Mouse (Mus musculus) lung, embryonic 16.5 days (tissue): ENCODE data around the gene Dazap2. TPM values are rescaled to one million over a fixed set of nuclear protein-coding genes. Genes with fewer than 3 reads are reported as not detected.
"Not testable (repeated sequence)": the region's sequence is repeated elsewhere in the genome, so short reads cannot be mapped to it uniquely, and the experiment has no call there.

ENCODE experiments used
- ATAC-seq: fragments of 200-750 bp; cut with Nextera tagmentation; 2 replicates; pipeline ENCODE4 v1.8.0; 2017; ENCODE audit warnings: low read depth, mild to moderate bottlenecking, moderate library complexity
- H3K27ac ChIP-seq: fragments of 300-500 bp; sonication (generic); 2 replicates; pipeline ENCODE4 v1.5.1; 2014; ENCODE audit warnings: mild to moderate bottlenecking, control low read depth, low read length
- H3K27me3 ChIP-seq: fragments of 300-500 bp; sonication (generic); 2 replicates; pipeline ENCODE4 v1.6.1; 2014; ENCODE audit warnings: low read depth, low read length, mixed read lengths; ENCODE audit not compliant: control insufficient read depth, insufficient read depth
- H3K36me3 ChIP-seq: fragments of 300-500 bp; sonication (generic); 2 replicates; pipeline ENCODE4 v1.6.1; 2014; ENCODE audit warnings: low read length; ENCODE audit not compliant: control insufficient read depth, insufficient read depth
- H3K4me1 ChIP-seq: fragments of 300-500 bp; sonication (generic); replicated peaks from 2 replicates; pipeline ENCODE4 v1.6.1; 2014; ENCODE audit warnings: low read length, mixed read lengths; ENCODE audit not compliant: control insufficient read depth, insufficient read depth
- H3K4me2 ChIP-seq: fragments of 300-500 bp; sonication (generic); 2 replicates; pipeline ENCODE4 v1.6.1; 2014; ENCODE audit warnings: low read depth, low read length, control low read depth
- H3K4me3 ChIP-seq: fragments of 300-500 bp; sonication (generic); 2 replicates; pipeline ENCODE4 v1.5.1; 2014; ENCODE audit warnings: mild to moderate bottlenecking, low read length, control low read depth
- H3K9ac ChIP-seq: fragments of 300-500 bp; sonication (generic); 2 replicates; pipeline ENCODE4 v1.6.1; 2014; ENCODE audit warnings: low read length, control low read depth
- H3K9me3 ChIP-seq: fragments of 300-500 bp; sonication (generic); 2 replicates; pipeline ENCODE4 v1.6.1; 2016; ENCODE audit warnings: low read length; ENCODE audit not compliant: control insufficient read depth
- WGBS: fragments of 180-500 bp; shearing (Covaris S2); extraction: QIAGEN DNeasy Blood & Tissue Kit; methylation state at CpG from one replicate; pipeline ENCODE4 v1.1.7; 2014; 5-methylcytosine and 5-hydroxymethylcytosine counted together
- polyA plus RNA-seq: library from polyadenylated mRNA; unstranded; fragments of >200 nt; fragmentation: Nextera tagmentation; extraction: Ambion mirVana; gene quantifications from 2 replicates; pipeline ENCODE4 v1.2.1, GENCODE M21; 2015

Dazap2 gene
- polyA plus RNA-seq, 1 experiment from 2014 or later, result 262 TPM

DNA sequence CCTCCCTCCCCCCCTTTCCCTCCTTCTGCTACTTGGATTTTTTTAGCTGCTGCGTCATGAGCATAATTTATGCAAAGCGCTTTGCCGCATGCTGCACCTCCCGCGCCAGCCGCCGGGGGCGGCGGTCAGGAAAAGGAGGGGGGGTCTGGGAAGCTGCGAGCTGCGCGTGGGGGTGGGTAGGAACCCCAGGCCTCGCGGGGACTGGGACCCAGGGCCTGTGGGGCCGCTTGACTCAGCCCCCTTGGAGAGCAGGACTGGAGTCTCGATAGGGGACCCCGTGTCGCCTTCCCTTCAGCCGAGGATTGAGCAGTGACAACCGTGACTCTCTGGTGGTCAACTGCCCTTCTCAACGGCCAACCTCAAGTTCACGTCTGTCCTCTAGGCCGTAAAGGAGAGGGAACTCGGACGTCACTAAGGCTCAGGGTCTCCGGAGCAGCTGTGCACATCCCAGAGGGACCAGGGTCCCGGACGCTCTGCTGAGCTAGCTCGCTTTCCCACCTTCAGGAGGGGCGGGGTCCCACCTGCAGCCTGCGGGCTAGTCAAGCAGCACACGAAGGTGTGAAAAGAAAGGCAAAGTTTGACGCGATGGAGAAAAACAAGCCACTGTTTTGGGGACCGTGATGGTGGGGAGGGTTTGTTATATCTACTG lies 15.0 kb upstream of the Dazap2 start:
- peak overlapping the region; percentile 98 for H3K4me2 ChIP-seq
- peak overlapping the region; percentile 87 for H3K9ac ChIP-seq
- H3K9me3 ChIP-seq, result no peaks in the 10 kb centered on the region
- no peak overlapping the region for H3K27ac ChIP-seq
- peaks cover 15% of the 10 kb centered on the region for H3K27me3 ChIP-seq
- H3K4me1 ChIP-seq, result peaks cover 10% of the 10 kb centered on the region
- no peaks in the 10 kb centered on the region for H3K36me3 ChIP-seq
- peak; percentile 71 for ATAC-seq
- WGBS, result under 1% methylated on average over 34 of the region's 35 CpGs
- H3K4me3 ChIP-seq, result peak overlapping the region; percentile 78

DNA sequence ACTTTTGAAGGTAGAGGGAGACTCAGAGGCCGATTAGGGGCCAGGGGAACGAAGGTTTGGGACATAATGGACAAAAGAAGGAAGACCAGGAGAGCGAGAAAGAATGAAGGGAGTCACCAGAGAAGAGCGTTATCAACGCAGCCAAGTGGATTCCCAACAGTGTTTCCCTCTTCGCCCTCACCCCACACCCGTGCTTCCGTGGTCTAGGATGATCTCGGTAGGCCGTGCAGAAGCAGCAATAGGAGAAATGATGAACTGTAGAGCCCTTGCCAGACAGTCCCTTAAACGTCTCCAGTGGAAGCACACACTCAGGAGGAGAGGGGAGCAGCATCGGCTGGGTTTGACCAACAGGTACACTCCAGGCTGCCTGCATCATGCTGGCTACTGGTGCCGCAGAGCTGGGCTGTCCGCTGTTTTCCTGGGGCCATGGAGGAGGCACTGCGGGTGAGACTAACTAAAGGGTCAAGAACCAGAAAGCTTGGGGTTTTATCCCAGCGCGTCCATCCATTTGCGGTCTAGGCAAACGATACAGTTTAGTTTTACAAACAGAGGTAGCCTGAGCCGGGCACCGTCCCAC lies 14.4 kb upstream of the Dazap2 start:
- no peaks in the 10 kb centered on the region for H3K9me3 ChIP-seq
- H3K27me3 ChIP-seq, result peaks cover 19% of the 10 kb centered on the region
- H3K4me1 ChIP-seq, result peaks cover 10% of the 10 kb centered on the region
- ATAC-seq, result no peak
- H3K27ac ChIP-seq, result no peak overlapping the region
- H3K4me2 ChIP-seq, result peak overlapping the region; percentile 98
- H3K9ac ChIP-seq, result no peak overlapping the region; the same call in 1 of the 2 replicates
- H3K4me3 ChIP-seq, result peak overlapping the region; percentile 78; the same call in 1 of the 2 replicates
- H3K36me3 ChIP-seq, result no peaks in the 10 kb centered on the region
- WGBS, result 17% methylated on average over 21 of the region's 21 CpGs

DNA sequence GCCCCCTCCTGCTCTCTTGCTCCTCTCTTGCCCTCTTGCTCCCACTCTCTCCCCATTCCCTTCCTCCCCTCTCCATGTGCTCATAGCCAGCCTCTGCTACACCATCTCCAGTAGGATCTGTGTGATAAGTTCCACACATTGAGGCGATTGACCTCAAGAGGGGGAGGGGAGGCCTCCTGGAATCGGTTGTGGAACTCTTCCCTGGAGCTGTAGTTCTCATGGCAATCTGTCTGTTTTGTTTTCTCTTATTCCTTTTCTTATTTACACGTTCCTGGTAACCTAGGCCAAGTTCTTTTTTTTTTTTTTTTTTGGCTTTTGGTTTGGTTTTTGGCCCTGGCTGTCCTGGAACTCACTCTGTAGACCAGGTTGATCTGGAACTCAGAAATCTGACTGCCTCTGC lies 13.5 kb upstream of the Dazap2 start:
- no peaks in the 10 kb centered on the region for H3K9me3 ChIP-seq
- no peak overlapping the region for H3K4me3 ChIP-seq
- no peak for ATAC-seq
- 44% methylated on average over 3 of the region's 3 CpGs for WGBS
- H3K4me1 ChIP-seq, result peaks cover 10% of the 10 kb centered on the region
- no peak overlapping the region for H3K27ac ChIP-seq
- no peaks in the 10 kb centered on the region for H3K36me3 ChIP-seq
- H3K9ac ChIP-seq, result no peak overlapping the region
- H3K27me3 ChIP-seq, result peaks cover 20% of the 10 kb centered on the region
- H3K4me2 ChIP-seq, result no peak overlapping the region

DNA sequence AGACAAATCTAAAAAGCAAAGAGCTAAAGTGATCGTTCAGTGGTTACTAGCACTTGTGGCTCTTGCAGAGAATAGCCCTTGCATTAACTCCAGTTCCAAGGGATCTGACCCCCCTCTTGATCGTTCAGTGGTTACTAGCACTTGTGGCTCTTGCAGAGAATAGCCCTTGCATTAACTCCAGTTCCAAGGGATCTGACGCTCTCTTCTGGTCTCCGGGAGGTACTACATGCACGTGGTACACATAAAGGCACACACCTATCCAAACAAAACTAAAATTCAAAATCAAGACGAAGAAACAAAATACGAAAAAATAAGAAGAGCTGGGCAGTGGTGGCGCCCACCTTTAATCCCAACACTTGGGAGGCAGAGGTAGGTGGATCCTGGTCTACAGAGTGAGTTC lies 8.5 kb upstream of the Dazap2 start:
- H3K9me3 ChIP-seq, H3K4me2 ChIP-seq, H3K36me3 ChIP-seq, ATAC-seq, H3K4me1 ChIP-seq, H3K4me3 ChIP-seq, H3K27ac ChIP-seq, H3K9ac ChIP-seq, H3K27me3 ChIP-seq: not testable (repeated sequence)
- 88% methylated on average over 8 of the region's 8 CpGs for WGBS

DNA sequence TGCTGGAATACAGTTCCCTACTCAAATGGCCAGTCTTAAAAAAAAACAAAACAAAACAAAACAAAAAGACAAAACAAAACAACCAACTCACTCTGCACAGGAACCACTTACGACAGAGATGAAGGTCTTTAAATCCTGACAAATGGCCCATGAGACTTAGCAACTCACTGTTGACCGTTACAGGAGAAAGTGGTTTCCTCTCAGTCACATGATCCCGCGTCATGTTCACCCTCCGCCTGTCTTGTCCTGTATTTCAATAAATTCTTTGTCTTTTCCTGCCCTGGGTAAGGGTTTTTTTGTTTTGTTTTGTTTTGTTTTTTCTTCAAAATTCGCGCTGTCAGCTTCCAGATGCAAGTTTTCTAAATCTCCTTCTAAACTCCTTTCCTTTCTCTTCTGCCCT lies 3.2 kb upstream of the Dazap2 start:
- Histone ChIP-seq H3K36me3 (no peaks in the 10 kb centered on the region), H3K9me3 (no peaks in the 10 kb centered on the region), H3K4me1 (peaks cover 13% of the 10 kb centered on the region), H3K27ac (no peak overlapping the region), H3K4me2 (no peak overlapping the region), H3K4me3 (no peak overlapping the region), H3K9ac (no peak overlapping the region), H3K27me3 (no peaks in the 10 kb centered on the region)
- no peak for ATAC-seq
- WGBS, result 75% methylated on average over 7 of the region's 7 CpGs

DNA sequence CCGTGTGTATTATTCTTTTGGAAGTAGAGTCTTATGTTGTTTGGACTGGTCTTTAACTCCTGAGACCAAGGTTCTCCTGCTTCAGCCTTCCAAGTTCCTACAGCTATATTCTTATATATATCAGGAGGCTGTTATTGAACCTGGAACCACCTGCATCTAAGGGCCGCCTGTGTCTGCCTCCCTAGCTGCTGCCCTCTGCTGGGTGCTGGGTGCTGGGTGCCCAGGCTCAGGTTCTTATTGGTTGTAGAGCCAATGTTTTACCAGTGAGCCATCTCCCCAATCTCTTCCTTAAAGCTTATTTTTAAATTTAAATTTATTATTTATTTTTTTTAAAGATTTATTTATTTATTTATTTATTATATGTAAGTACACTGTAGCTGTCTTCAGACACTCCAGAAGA lies 2.7 kb upstream of the Dazap2 start:
- ATAC-seq, result no peak
- Histone ChIP-seq H3K36me3 (no peaks in the 10 kb centered on the region), H3K4me3 (no peak overlapping the region), H3K27me3 (no peaks in the 10 kb centered on the region), H3K9ac (no peak overlapping the region), H3K4me1 (peaks cover 13% of the 10 kb centered on the region), H3K4me2 (no peak overlapping the region), H3K9me3 (no peaks in the 10 kb centered on the region), H3K27ac (no peak overlapping the region)
- 47% methylated on average over 2 of the region's 2 CpGs for WGBS

DNA sequence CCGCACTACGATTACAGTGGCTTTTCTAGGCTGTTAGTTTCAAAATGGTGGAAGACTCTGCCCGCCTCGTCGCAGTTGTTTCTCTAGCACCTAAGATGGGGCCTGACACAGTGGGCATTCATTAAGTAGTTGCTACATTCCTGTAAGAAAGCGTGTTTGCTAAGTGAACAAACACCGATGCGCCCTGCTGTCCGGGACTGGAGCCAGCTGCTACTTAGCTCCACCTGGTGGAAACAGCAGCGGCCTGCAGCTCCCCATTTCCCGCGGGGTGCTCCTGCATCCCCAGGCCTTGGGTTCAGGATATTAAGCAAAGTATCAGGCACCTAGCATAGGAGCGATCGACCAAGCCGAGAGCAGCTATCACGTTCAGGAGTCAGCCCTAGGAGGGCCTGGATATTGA lies 1.6 kb upstream of the Dazap2 start:
- WGBS, result 7% methylated on average over 16 of the region's 16 CpGs
- Histone ChIP-seq H3K27me3 (no peaks in the 10 kb centered on the region), H3K4me1 (peaks cover 13% of the 10 kb centered on the region), H3K4me2 (peak overlapping the region; percentile 46), H3K9me3 (no peaks in the 10 kb centered on the region), H3K9ac (no peak overlapping the region; the same call in 1 of the 2 replicates), H3K27ac (no peak overlapping the region), H3K36me3 (peaks cover 4% of the 10 kb centered on the region), H3K4me3 (peak overlapping the region; percentile 29)
- ATAC-seq, result no peak

DNA sequence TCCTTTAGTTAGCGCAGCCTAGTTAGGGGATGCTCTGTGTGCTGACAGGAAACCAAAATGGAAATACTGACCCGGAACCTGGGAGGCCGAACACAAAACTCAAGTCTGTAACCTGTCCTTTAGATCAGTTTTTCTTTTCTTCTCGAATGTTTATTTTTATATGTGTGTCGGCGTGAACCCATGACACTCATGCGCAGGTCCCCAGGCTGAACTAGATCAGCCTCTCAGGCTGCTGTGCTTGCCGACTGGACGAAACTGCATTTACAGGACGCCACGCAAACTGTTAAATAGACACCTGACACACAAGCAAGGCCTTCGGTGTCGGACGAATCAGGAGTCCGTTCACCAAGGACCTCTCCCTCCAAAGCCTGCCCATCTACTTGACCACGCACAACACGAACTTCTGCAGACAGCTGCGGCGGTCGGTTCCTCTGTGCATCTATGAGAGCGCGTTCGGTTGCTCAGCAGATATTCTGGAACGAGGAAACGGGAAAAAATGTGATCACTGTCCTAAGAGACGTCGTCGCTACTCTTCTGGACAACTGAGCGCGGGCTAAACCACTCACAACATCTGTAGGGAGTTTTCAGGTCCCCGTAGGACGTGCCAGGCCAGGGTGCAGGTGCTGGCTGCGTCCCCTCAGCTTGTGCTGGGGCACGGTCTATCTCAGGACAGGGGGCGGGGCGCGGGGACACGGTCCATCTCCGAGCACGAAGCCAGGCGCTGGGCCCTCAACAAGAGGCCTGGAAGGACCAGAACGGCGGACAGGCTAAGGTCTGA lies 742 bp upstream of the Dazap2 start:
- 7% methylated on average over 43 of the region's 43 CpGs for WGBS
- Histone ChIP-seq H3K36me3 (peaks cover 11% of the 10 kb centered on the region), H3K9ac (peak overlapping the region; percentile 74), H3K27me3 (no peaks in the 10 kb centered on the region), H3K4me2 (peak overlapping the region; percentile 88), H3K27ac (peak overlapping the region; percentile 66), H3K4me3 (peak overlapping the region; percentile 91), H3K9me3 (no peaks in the 10 kb centered on the region), H3K4me1 (peaks cover 13% of the 10 kb centered on the region)
- no peak; the same call in 1 of the 2 replicates for ATAC-seq

DNA sequence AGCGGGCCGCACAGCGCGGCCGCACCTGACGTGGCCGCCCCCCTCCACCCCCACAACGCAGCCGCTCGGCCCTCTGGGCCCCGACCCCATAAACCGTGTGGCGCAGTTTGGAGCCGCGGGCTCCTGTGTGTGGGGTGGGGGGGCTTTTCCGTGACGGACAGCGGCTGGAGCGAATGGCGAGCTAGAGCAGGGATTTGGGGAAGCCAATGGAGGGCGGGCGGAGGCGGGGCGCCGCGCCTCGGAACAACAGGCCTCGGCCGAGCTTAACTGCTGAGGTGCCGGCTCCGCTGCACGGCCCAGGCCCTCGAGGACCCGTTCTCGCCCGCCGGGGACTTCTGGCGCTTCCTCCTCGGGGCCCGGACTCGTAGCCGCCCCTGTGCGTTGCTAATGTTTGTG lies 674 bp downstream of the Dazap2 start:
- Histone ChIP-seq H3K4me1 (peaks cover 13% of the 10 kb centered on the region), H3K27me3 (no peaks in the 10 kb centered on the region), H3K9me3 (no peaks in the 10 kb centered on the region), H3K4me3 (peak overlapping the region; percentile 91), H3K36me3 (peaks cover 20% of the 10 kb centered on the region), H3K4me2 (peak overlapping the region; percentile 88), H3K9ac (peak overlapping the region; percentile 96), H3K27ac (peak overlapping the region; percentile 99)
- ATAC-seq, result peak; percentile 84
- under 1% methylated on average over 42 of the region's 43 CpGs for WGBS
